Mouse (Mus musculus): ENCODE measurements around the gene Gpatch8. TPM values are rescaled to one million over a fixed set of nuclear protein-coding genes. Genes with fewer than 3 reads are reported as not detected.
A peak's percentile ranks its signal among the peaks of the same experiment; 100 is the strongest.

Gene Gpatch8
- polyA plus RNA-seq, 1 experiment from 2014 or later, result 32.6 TPM

DNA sequence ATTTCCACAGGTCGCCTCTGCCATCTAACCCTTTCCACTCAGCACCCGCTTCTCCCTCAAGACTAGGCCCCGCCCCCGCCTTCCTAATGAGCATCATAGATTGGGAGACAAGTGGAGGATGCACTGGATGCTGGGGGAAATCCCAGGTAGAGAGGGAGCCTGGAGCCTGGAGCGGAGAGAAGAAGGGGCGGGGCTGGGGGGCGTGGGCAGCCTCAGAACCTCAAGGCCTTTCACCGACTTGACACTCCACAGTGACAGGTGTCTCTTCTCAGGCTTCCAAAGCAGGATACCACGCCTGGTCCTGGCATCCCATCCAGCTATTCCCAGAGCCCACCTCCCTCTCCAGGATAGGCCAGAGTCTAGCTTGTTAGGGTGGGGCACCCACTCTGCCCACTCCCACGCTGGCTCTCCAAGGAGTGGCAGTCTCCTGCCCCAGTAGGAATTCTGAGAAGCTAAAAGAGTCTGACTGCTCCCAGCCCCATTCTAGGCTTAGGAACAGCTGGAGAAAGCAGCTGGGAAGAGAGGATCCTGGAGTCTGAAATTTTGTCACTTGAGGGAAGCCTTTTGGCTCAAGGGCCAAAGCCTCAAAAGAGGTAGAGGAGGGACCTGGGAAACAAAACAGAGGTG is 110.8 kb downstream of the Gpatch8 start:
- peak; percentile 53 for DNase-seq (ENCODE audit: low spot score)

DNA sequence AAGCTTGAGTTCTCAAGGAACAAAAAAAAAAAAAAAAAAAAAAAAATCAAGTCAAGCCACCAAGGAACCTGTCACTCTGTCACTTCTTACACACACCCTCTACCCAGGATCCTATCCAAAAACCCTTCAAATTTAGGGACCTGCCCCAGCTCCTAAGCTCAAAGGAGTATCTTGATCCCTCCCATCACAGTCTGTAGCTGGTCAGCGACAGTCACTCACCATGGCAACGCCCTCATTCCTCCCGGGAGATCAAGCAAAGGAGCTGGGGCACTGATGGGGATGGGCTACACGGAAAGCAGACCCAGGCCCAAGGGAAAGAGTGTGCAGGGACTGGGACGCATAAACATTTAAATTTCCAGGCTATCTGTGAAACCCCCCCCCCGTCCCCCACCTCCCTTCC is 111.4 kb downstream of the Gpatch8 start:
- WGBS, result 6% methylated on average over 6 of the region's 6 CpGs
- DNase-seq (ENCODE audit: low spot score) (no peak), ATAC-seq (no peak)
- H3K9ac ChIP-seq (ENCODE audit: low read length), result peak overlapping the region; percentile 100
- H3K27ac ChIP-seq (ENCODE audit: low read depth, low read length), result peak overlapping the region; percentile 97; the same call in 1 of the 2 replicates
- H3K27me3 ChIP-seq (replicated peaks; ENCODE audit: control insufficient read depth, insufficient read depth, low read length), result 0 out of 2 replicates have a peak, but pooled peaks cover 3% of the 10 kb centered on the region
- H3K4me3 ChIP-seq (ENCODE audit: low read depth, low read length), result peak overlapping the region; percentile 98
- peak overlapping the region; percentile 95 for H3K4me2 ChIP-seq (ENCODE audit: low read length)
- H3K9me3 ChIP-seq (replicated peaks; ENCODE audit: control insufficient read depth, low read length), result no peaks in the 10 kb centered on the region
- H3K4me1 ChIP-seq (ENCODE audit: control insufficient read depth, insufficient read depth, low read length), result peaks cover 28% of the 10 kb centered on the region
- peaks cover 39% of the 10 kb centered on the region for H3K36me3 ChIP-seq (ENCODE audit: control insufficient read depth, insufficient read depth, low read length)

More for the DNA sequence above, 110.8 kb downstream of the Gpatch8 start:
- Histone ChIP-seq H3K9ac (ENCODE audit: low read length) (peak overlapping the region; percentile 100), H3K4me2 (ENCODE audit: low read length) (peak overlapping the region; percentile 95), H3K9me3 (replicated peaks; ENCODE audit: control insufficient read depth, low read length) (no peaks in the 10 kb centered on the region), H3K4me1 (ENCODE audit: control insufficient read depth, insufficient read depth, low read length) (peaks cover 28% of the 10 kb centered on the region), H3K36me3 (ENCODE audit: control insufficient read depth, insufficient read depth, low read length) (peaks cover 33% of the 10 kb centered on the region), H3K27me3 (replicated peaks; ENCODE audit: control insufficient read depth, insufficient read depth, low read length) (0 out of 2 replicates have a peak, but pooled peaks cover 3% of the 10 kb centered on the region), H3K27ac (ENCODE audit: low read depth, low read length) (peak overlapping the region; percentile 97), H3K4me3 (ENCODE audit: low read depth, low read length) (peak overlapping the region; percentile 98)
- WGBS, result 9% methylated on average over 10 of the region's 10 CpGs
- peak; percentile 22; the same call in 1 of the 2 replicates for ATAC-seq

DNA sequence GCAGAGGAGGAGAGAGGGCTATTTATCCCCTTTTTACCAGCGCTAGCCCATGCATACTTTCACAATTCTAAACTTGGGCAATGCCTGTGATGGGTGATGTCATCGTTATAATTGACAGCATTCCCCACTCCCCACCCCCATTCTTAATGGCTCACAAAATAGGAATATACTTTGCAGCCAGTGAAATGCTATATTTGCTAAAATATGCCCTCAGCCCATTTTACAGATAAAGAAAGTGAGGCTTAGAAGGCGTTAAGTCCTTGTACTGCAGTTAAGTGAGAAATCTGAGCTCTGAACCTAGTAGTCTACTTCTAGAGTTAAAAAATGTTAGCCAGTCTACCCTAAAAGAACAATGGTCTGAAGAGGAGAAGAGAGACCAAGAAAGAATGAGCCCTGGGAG is 111.9 kb downstream of the Gpatch8 start:
- Histone ChIP-seq H3K27ac (ENCODE audit: low read depth, low read length) (no peak overlapping the region), H3K4me2 (ENCODE audit: low read length) (peak overlapping the region; percentile 95; the same call in 1 of the 2 replicates), H3K4me1 (ENCODE audit: control insufficient read depth, insufficient read depth, low read length) (peaks cover 28% of the 10 kb centered on the region), H3K4me3 (ENCODE audit: low read depth, low read length) (no peak overlapping the region), H3K9me3 (replicated peaks; ENCODE audit: control insufficient read depth, low read length) (no peaks in the 10 kb centered on the region), H3K9ac (ENCODE audit: low read length) (no peak overlapping the region), H3K27me3 (replicated peaks; ENCODE audit: control insufficient read depth, insufficient read depth, low read length) (0 out of 2 replicates have a peak, but pooled peaks cover 3% of the 10 kb centered on the region), H3K36me3 (ENCODE audit: control insufficient read depth, insufficient read depth, low read length) (peaks cover 44% of the 10 kb centered on the region)
- 76% methylated on average over 3 of the region's 3 CpGs for WGBS
- ATAC-seq (no peak), DNase-seq (ENCODE audit: low spot score) (no peak)

DNA sequence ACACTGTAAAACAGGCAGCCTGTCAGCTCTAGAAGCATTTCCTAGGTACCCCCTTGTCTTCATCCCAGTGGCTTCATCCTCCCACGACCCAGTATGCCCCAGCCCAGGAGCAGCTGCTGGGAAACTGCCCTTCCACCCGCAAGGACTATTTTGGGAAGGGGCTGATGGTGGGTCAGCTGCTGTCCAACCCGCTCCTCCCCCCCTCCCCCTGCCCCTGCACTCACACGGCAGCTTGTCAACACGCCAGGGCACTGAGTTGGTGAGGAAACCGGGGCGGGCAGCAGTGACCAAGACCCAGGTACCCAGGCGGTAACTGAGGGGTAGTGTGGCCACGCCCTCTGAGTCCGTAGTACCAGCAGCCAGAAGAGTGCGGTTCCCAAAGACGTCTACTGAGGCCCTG is 112.5 kb downstream of the Gpatch8 start:
- Histone ChIP-seq H3K27ac (ENCODE audit: low read depth, low read length) (no peak overlapping the region), H3K4me1 (ENCODE audit: control insufficient read depth, insufficient read depth, low read length) (peaks cover 31% of the 10 kb centered on the region), H3K27me3 (replicated peaks; ENCODE audit: control insufficient read depth, insufficient read depth, low read length) (0 out of 2 replicates have a peak, but pooled peaks cover 3% of the 10 kb centered on the region), H3K4me3 (ENCODE audit: low read depth, low read length) (no peak overlapping the region), H3K36me3 (ENCODE audit: control insufficient read depth, insufficient read depth, low read length) (peaks cover 50% of the 10 kb centered on the region), H3K9me3 (replicated peaks; ENCODE audit: control insufficient read depth, low read length) (no peaks in the 10 kb centered on the region), H3K9ac (ENCODE audit: low read length) (no peak overlapping the region), H3K4me2 (ENCODE audit: low read length) (no peak overlapping the region)
- 70% methylated on average over 12 of the region's 12 CpGs for WGBS
- DNase-seq (ENCODE audit: low spot score) (no peak), ATAC-seq (no peak)

DNA sequence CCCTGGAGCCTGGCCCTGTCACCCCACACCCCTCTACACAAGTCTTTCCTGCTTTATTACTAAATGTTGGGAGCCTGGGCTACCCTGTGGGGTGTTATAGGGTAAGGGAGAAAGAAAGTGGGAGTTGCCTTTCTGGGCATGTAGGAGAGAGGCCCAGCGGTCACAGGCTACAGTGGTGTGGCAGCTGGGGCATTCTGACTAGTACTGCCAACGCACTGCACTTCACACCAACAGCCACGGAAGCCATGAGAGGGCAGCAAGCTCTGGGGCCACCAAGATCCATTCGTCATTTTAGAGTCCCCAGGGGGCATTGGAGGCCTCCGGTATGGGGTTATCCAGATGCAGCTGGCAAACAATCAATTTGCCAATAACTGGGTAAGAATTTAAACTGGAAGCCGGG is 114.1 kb downstream of the Gpatch8 start:
- no peak overlapping the region for H3K27ac ChIP-seq (ENCODE audit: low read depth, low read length)
- 87% methylated on average over 6 of the region's 6 CpGs for WGBS
- peaks cover 66% of the 10 kb centered on the region for H3K36me3 ChIP-seq (ENCODE audit: control insufficient read depth, insufficient read depth, low read length)
- DNase-seq (ENCODE audit: low spot score) (no peak), ATAC-seq (no peak)
- peaks cover 39% of the 10 kb centered on the region for H3K4me1 ChIP-seq (ENCODE audit: control insufficient read depth, insufficient read depth, low read length)
- no peaks in the 10 kb centered on the region for H3K9me3 ChIP-seq (replicated peaks; ENCODE audit: control insufficient read depth, low read length)
- no peak overlapping the region for H3K9ac ChIP-seq (ENCODE audit: low read length)
- H3K4me2 ChIP-seq (ENCODE audit: low read length), result no peak overlapping the region
- H3K4me3 ChIP-seq (ENCODE audit: low read depth, low read length), result no peak overlapping the region
- no peaks in the 10 kb centered on the region for H3K27me3 ChIP-seq (replicated peaks; ENCODE audit: control insufficient read depth, insufficient read depth, low read length)

DNA sequence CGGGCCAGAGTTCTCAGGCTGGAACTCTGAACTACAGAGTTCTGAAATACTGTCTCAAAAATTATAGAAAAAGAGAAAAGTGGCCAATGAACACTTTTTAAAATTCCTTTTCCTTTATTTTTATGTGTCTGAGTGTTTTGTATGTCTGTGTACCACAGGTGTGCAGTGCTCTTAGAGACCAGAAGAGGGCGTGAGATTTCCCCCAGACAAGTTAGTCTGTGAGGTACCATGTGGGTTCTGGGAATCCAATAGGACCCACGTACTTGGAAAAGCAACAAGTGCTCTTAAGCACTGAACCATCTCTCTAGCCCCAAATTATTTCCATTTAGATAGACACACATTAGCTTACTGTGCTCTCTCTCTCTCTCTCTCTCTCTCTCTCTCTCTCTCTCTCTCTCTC is 114.8 kb downstream of the Gpatch8 start:
- DNase-seq (ENCODE audit: low spot score), result no peak
- ATAC-seq, result no peak
- Histone ChIP-seq H3K27me3 (replicated peaks; ENCODE audit: control insufficient read depth, insufficient read depth, low read length) (no peaks in the 10 kb centered on the region), H3K9me3 (replicated peaks; ENCODE audit: control insufficient read depth, low read length) (no peaks in the 10 kb centered on the region), H3K36me3 (ENCODE audit: control insufficient read depth, insufficient read depth, low read length) (peaks cover 73% of the 10 kb centered on the region), H3K4me2 (ENCODE audit: low read length) (no peak overlapping the region), H3K4me3 (ENCODE audit: low read depth, low read length) (no peak overlapping the region), H3K9ac (ENCODE audit: low read length) (no peak overlapping the region), H3K4me1 (ENCODE audit: control insufficient read depth, insufficient read depth, low read length) (peaks cover 41% of the 10 kb centered on the region), H3K27ac (ENCODE audit: low read depth, low read length) (no peak overlapping the region)
- WGBS, result 79% methylated on average over 3 of the region's 3 CpGs

DNA sequence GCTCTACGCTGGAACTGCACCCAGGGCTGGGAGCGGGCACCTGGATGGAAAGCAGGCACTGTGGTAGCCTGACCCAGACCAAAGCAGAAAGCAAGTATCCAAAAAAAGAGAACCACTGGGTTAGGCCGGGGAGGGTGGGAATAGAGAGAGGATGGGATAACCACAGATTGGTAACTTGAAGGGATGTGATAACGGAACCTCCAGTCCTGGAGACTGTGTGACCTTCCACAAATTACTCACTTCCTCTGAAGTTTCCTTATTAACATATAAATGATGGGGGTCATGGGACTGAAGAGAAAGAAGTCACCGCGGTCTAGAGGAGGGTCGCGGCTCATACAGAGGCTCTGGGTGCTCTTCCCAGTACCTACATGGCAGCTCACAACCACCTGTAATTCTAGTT is 115.9 kb downstream of the Gpatch8 start:
- Histone ChIP-seq H3K9ac (ENCODE audit: low read length) (no peak overlapping the region), H3K4me3 (ENCODE audit: low read depth, low read length) (no peak overlapping the region), H3K4me2 (ENCODE audit: low read length) (no peak overlapping the region), H3K9me3 (replicated peaks; ENCODE audit: control insufficient read depth, low read length) (no peaks in the 10 kb centered on the region), H3K27ac (ENCODE audit: low read depth, low read length) (no peak overlapping the region), H3K36me3 (ENCODE audit: control insufficient read depth, insufficient read depth, low read length) (peaks cover 85% of the 10 kb centered on the region), H3K27me3 (replicated peaks; ENCODE audit: control insufficient read depth, insufficient read depth, low read length) (no peaks in the 10 kb centered on the region), H3K4me1 (ENCODE audit: control insufficient read depth, insufficient read depth, low read length) (peaks cover 30% of the 10 kb centered on the region)
- no peak for ATAC-seq
- WGBS, result 93% methylated on average over 8 of the region's 8 CpGs
- no peak for DNase-seq (ENCODE audit: low spot score)

DNA sequence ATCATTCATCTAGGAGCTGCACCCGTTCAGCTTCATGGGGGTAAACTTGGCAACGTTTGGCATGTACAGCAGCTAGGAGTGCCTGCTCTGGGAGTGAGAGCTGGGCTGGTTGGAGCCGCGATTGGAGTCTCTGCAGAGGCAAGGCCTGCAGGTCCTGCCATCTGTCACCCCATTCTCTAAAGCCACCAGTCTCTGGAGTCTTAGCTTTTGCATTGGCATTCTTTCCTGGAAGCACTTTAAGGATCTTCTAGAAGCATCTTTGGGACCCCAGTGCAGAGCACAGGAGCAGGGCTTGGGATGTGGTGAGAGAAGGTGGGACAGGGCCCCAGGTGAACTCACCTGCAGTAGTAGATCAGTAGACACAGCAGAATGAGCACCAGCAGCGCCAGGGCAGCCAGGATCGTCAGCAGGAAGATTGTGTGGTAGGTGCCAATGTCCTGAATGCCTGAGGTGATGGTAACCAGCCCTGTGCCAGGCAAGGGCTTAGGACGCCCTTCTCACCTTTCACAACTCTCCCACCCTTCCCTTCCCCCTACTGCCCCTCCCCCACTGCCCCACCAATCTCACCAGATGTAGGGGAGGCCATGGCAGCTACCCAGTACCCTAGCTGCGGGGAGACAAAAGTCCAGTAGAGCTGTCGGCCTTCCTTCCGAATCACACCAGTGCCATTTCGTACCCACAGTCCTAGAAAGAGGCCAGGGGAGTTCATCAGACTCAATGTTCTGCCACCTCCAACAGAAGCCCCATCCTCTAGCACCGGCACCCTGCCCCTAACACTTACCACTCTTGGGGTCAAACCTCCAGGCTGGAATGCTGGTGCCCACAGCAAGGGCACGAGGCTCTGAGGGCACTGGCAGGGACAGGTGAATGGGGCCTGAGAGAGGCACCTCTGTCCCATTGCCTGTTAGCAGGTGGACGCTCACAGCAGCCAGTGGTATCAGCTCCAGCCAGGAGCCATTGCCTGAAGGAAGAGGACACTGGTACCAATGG is 116.8 kb downstream of the Gpatch8 start:
- Histone ChIP-seq H3K9ac (ENCODE audit: low read length) (no peak overlapping the region), H3K36me3 (ENCODE audit: control insufficient read depth, insufficient read depth, low read length) (peaks cover 92% of the 10 kb centered on the region), H3K4me3 (ENCODE audit: low read depth, low read length) (no peak overlapping the region), H3K4me2 (ENCODE audit: low read length) (no peak overlapping the region), H3K27me3 (replicated peaks; ENCODE audit: control insufficient read depth, insufficient read depth, low read length) (no peaks in the 10 kb centered on the region), H3K4me1 (ENCODE audit: control insufficient read depth, insufficient read depth, low read length) (peaks cover 23% of the 10 kb centered on the region), H3K27ac (ENCODE audit: low read depth, low read length) (0 out of 2 replicates have a peak overlapping the region, but pooled peaks have one; percentile 52), H3K9me3 (replicated peaks; ENCODE audit: control insufficient read depth, low read length) (no peaks in the 10 kb centered on the region)
- DNase-seq (ENCODE audit: low spot score) (peak; percentile 28), ATAC-seq (no peak)
- WGBS, result 79% methylated on average over 14 of the region's 14 CpGs

Measured in forebrain, embryonic 14.5 days (tissue).